Mouse (Mus musculus) forebrain, postnatal 0 days (tissue): Measurements from ENCODE around the gene Sun3. TPM values are rescaled to one million over a fixed set of nuclear protein-coding genes. Genes with fewer than 3 reads are reported as not detected.

Source experiments
- ATAC-seq: fragments of 200-750 bp; cut with Nextera tagmentation; 2 replicates; pipeline ENCODE4 v1.8.0; 2017; ENCODE audit warnings: mild to moderate bottlenecking, moderate library complexity
- DNase-seq: peaks from one replicate; pipeline ENCODE4 v3.0.0-alpha.2; 2015
- H3K27ac ChIP-seq: fragments of 300-500 bp; sonication (generic); 2 replicates; pipeline ENCODE4 v1.5.1; 2014; ENCODE audit warnings: low read depth, mild to moderate bottlenecking, antibody characterized with exemption, low read length, moderate library complexity, mixed read lengths
- H3K27me3 ChIP-seq: fragments of 300-500 bp; sonication (generic); 2 replicates; pipeline ENCODE4 v1.6.1; 2014; ENCODE audit warnings: mild to moderate bottlenecking, low read length, mixed read lengths; ENCODE audit not compliant: insufficient read depth
- H3K36me3 ChIP-seq: fragments of 300-500 bp; sonication (generic); 2 replicates; pipeline ENCODE4 v1.6.1; 2014; ENCODE audit warnings: mild to moderate bottlenecking, moderate library complexity; ENCODE audit not compliant: insufficient read depth
- H3K4me1 ChIP-seq: fragments of 300-500 bp; sonication (generic); 2 replicates; pipeline ENCODE4 v1.6.1; 2014; ENCODE audit warnings: antibody characterized with exemption; ENCODE audit not compliant: insufficient read depth
- H3K4me2 ChIP-seq: fragments of 300-500 bp; sonication (generic); 2 replicates; pipeline ENCODE4 v1.6.1; 2014; ENCODE audit warnings: low read depth, mild to moderate bottlenecking, moderate library complexity
- H3K4me3 ChIP-seq: fragments of 300-500 bp; sonication (generic); 2 replicates; pipeline ENCODE4 v1.5.1; 2014; ENCODE audit warnings: low read depth, low read length, mixed read lengths
- H3K9ac ChIP-seq: fragments of 300-500 bp; sonication (generic); 2 replicates; pipeline ENCODE4 v1.6.1; 2014; ENCODE audit warnings: mild to moderate bottlenecking
- H3K9me3 ChIP-seq: fragments of 300-500 bp; sonication (generic); 2 replicates; pipeline ENCODE4 v1.6.1; 2016; ENCODE audit warnings: low read length
- CTCF ChIP-seq: sonication (generic); IDR thresholded peaks from 2 replicates; pipeline ENCODE4 v1.5.1; 2016; ENCODE audit warnings: antibody characterized with exemption, control low read depth, low read depth
- WGBS: fragments of 180-500 bp; shearing (Covaris S2); extraction: QIAGEN DNeasy Blood & Tissue Kit; methylation state at CpG from one replicate; pipeline ENCODE4 v1.1.7; 2014; 5-methylcytosine and 5-hydroxymethylcytosine counted together
- polyA plus RNA-seq: library from polyadenylated mRNA; unstranded; fragments of >200 nt; fragmentation: Nextera tagmentation; extraction: Ambion mirVana; gene quantifications from 2 replicates; pipeline ENCODE4 v1.2.1, GENCODE M21; 2015
- total RNA-seq: library from RNA; depleted of rRNA; stranded (reverse); fragments of >200 nt; gene quantifications from 2 replicates; pipeline ENCODE4 v1.2.3, GENCODE M21; 2014; rRNA removed

Sun3 gene
- 1.00 TPM in 1 of 2 replicates, not detected in the other for total RNA-seq
- 0.28 and 0.30 TPM in 2 replicates for polyA plus RNA-seq

DNA sequence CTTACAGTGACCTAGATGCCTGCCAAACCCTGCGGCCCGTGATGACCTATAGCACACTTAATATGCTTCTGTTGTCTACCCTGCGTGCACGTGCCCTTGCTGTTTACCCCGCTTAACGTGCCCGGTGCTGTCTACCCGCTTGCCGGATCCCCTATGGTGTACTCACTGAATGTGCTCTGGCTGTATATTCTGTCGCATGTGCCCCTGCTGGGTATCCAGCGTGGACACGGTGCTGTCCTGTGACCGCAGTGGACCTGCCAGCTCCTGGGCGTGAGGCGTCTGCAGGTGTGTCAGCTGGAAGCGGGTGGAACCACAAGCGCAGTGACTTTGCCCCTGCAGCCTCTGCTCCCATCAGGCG, at the start of gene Sun3:
TSS of gene Sun3 (minus strand) at position 289 of the 358 bp plus-strand sequence.
- 2% methylated on average over 18 of the region's 18 CpGs for WGBS
- Histone ChIP-seq H3K9ac (peak within 1 kb of the TSS; percentile 44; the same call in 1 of the 2 replicates), H3K4me2 (peak within 1 kb of the TSS; percentile 92), H3K9me3 (no peaks in the 10 kb centered on the region), H3K4me1 (0 out of 2 replicates have a peak, but pooled peaks cover 3% of the 10 kb centered on the region), H3K27ac (no peak within 1 kb of the TSS), H3K27me3 (peaks cover 4% of the 10 kb centered on the region; the same call in 1 of the 2 replicates), H3K36me3 (no peaks in the 10 kb centered on the region), H3K4me3 (peak within 1 kb of the TSS; percentile 47)
- no peak for TF ChIP-seq CTCF
- ATAC-seq (peak; percentile 64), DNase-seq (no peak)

DNA sequence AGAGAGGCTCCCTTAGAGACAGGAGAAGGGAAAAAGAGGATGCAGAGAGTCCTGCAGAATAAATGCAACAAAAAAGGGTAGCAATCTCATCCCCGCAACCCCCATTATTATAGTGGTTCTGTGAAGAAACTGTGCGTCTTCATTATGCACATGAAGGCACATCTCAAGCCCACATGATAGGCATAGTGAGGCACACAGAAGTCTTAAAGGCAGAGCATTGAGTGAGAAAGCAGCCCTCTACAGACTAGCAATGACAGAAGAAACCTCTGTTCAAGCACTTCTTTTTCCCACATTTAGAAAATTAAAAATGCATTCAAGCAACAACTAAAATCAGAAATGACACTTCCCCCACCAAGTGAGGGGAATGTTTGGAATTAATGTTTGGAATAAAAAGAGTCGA, 27.7 kb upstream of the Sun3 start:
- Histone ChIP-seq H3K9ac (no peak overlapping the region), H3K4me3 (no peak overlapping the region), H3K9me3 (no peaks in the 10 kb centered on the region), H3K27me3 (no peaks in the 10 kb centered on the region), H3K4me1 (no peaks in the 10 kb centered on the region), H3K36me3 (no peaks in the 10 kb centered on the region), H3K4me2 (no peak overlapping the region), H3K27ac (no peak overlapping the region)
- DNase-seq (no peak), ATAC-seq (no peak)
- WGBS: 91% methylated on average over 3 of the region's 3 CpGs
- TF ChIP-seq CTCF: no peak

DNA sequence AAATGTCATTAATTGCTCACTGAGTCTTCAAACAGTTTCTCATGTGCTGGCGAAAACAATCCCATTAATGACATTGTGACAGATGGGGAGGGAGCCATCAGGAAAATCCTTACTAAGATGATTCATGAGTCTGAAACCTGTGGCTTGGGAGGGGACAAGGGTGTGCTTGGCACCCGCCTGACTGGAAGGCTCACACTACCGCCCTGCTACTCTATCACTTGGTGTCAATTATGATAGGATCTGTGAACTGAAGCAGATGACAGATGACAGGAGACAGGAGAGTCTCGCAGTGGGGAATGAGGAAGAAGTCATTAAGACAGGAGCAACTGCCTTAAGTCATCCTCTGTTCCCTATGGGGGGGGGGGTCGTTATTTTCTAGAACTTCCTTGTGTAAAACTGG, 11.7 kb upstream of the Sun3 start:
- H3K27me3 ChIP-seq: no peaks in the 10 kb centered on the region
- H3K4me3 ChIP-seq: no peak overlapping the region
- no peaks in the 10 kb centered on the region for H3K9me3 ChIP-seq
- no peak overlapping the region for H3K9ac ChIP-seq
- DNase-seq (no peak), ATAC-seq (0 out of 2 replicates have a peak, but pooled peaks have one; percentile 27)
- 63% methylated on average over 5 of the region's 5 CpGs for WGBS
- H3K4me1 ChIP-seq: no peaks in the 10 kb centered on the region
- no peak for TF ChIP-seq CTCF
- H3K36me3 ChIP-seq: no peaks in the 10 kb centered on the region
- H3K4me2 ChIP-seq: no peak overlapping the region
- no peak overlapping the region for H3K27ac ChIP-seq

DNA sequence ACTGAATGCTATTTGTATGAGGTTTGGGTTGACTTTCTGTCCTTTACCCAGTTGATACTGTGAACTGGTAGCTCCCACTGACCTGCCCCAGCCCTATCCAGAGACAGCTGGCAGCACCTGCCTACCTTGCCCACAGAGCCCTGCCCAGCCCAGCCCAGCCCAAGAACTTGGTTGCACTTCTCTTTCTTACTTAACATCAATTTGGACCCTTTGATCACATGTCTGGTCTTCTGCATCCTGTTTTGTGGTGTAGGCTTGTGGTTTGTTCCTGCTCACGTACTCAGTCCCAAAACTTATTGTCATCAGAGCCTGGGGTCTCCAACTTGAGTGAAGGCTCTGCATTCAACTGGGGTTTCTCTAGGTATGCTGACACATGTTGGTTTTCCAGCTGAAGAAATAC, 11.2 kb upstream of the Sun3 start:
- no peaks in the 10 kb centered on the region for H3K36me3 ChIP-seq
- no peaks in the 10 kb centered on the region for H3K4me1 ChIP-seq
- no peak overlapping the region for H3K4me2 ChIP-seq
- no peaks in the 10 kb centered on the region for H3K9me3 ChIP-seq
- no peaks in the 10 kb centered on the region for H3K27me3 ChIP-seq
- ATAC-seq: no peak
- no peak overlapping the region for H3K27ac ChIP-seq
- no peak for DNase-seq
- no peak overlapping the region for H3K9ac ChIP-seq
- H3K4me3 ChIP-seq: no peak overlapping the region
- WGBS: 70% methylated on average over 1 of the region's 1 CpGs
- no peak for TF ChIP-seq CTCF

DNA sequence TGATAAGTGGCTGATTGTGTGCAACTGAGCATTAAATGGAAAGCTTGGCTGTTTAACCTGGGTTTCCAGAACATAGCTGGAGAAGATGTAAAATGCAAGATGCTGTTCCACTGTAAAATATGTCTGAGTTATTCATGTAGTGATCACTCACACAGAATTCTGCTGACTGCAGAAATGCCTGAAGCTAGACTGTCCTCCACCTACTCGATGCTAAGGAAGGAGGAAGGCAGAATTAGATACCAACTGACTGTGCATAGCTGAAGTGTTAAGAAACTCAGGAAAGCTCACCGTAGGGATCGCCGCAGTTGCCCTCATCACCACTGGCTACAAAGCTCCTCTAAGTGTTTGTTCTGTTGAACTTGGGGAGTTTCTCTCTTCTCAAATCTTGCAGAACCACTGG, 8.9 kb upstream of the Sun3 start:
- ATAC-seq (no peak), DNase-seq (no peak)

DNA sequence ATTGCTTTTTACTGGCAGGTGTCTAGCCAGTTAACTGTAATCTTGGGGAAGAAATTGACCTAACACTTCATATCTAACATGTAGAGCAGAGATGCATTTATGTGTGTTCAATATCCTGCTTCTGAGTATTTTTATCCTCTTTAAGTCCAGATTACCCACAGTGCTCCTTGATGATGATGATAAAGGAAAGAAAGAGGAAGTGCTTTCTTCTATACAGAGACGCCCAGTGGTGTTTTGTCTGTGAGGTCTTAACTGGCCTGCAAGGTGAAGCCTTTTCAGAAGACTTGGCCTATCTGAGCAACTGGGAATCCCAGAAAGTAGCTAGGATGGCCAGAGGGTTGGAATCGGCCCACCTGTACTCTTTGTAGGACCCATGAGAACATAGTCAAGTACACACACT, 8.1 kb upstream of the Sun3 start:
- Histone ChIP-seq H3K9ac (no peak overlapping the region), H3K27me3 (no peaks in the 10 kb centered on the region), H3K9me3 (no peaks in the 10 kb centered on the region), H3K36me3 (no peaks in the 10 kb centered on the region), H3K4me1 (no peaks in the 10 kb centered on the region), H3K4me3 (no peak overlapping the region), H3K4me2 (no peak overlapping the region), H3K27ac (no peak overlapping the region)
- DNase-seq (no peak), ATAC-seq (no peak)
- no peak for TF ChIP-seq CTCF
- 80% methylated on average over 2 of the region's 2 CpGs for WGBS

More for the DNA sequence above, 8.9 kb upstream of the Sun3 start:
- WGBS: 89% methylated on average over 4 of the region's 4 CpGs
- H3K4me1 ChIP-seq: no peaks in the 10 kb centered on the region
- TF ChIP-seq CTCF: no peak
- no peaks in the 10 kb centered on the region for H3K36me3 ChIP-seq
- H3K9ac ChIP-seq: no peak overlapping the region
- H3K9me3 ChIP-seq: no peaks in the 10 kb centered on the region
- no peak overlapping the region for H3K4me3 ChIP-seq
- no peaks in the 10 kb centered on the region for H3K27me3 ChIP-seq
- no peak overlapping the region for H3K27ac ChIP-seq
- no peak overlapping the region for H3K4me2 ChIP-seq

DNA sequence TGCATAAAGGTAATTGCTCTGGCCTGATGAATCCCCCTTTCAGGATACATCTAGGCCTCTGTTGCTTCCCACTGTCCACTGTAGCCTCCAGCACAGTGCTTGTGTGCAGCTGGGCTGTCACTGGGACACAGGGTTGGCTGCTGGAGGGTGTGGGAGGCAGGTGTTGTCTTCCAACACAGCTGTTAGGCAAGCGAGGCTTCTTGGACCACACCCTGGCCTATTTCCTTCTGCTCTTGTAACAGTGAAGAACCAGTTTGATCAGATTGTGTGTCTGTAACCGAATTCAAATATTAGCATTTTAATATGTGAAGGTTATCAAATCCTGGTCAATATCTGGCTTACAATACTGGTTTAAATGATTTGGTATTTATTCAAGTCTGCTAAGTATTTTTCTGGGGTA, 3.1 kb upstream of the Sun3 start:
- no peak overlapping the region for H3K4me2 ChIP-seq
- no peaks in the 10 kb centered on the region for H3K36me3 ChIP-seq
- H3K27ac ChIP-seq: no peak overlapping the region
- DNase-seq (no peak), ATAC-seq (no peak)
- H3K9ac ChIP-seq: no peak overlapping the region
- H3K27me3 ChIP-seq: peaks cover 4% of the 10 kb centered on the region; the same call in 1 of the 2 replicates
- no peak overlapping the region for H3K4me3 ChIP-seq
- TF ChIP-seq CTCF: no peak
- WGBS: 78% methylated on average over 2 of the region's 2 CpGs
- H3K9me3 ChIP-seq: no peaks in the 10 kb centered on the region
- H3K4me1 ChIP-seq: 0 out of 2 replicates have a peak, but pooled peaks cover 3% of the 10 kb centered on the region

DNA sequence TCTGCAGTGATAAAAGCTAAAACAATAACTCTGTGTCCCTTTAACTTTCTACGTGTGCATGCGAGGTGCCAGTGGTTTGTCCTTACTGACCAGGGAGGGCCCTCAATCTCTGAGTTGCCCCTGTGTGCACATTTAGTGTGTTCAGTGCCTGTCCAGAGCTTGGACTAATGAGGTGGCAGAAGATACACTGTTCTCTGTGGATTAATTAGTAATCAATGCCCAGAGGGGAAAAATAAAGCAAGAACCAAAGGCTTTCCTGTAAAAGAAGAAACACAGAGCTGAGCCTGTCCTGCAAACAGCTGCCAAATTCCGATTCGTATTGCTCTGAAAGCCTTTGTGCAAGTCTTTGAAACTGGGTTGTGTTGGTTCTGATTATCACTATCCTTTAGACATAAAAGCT, 1.4 kb upstream of the Sun3 start:
- peaks cover 4% of the 10 kb centered on the region; the same call in 1 of the 2 replicates for H3K27me3 ChIP-seq
- no peak overlapping the region for H3K4me2 ChIP-seq
- 67% methylated on average over 4 of the region's 4 CpGs for WGBS
- no peaks in the 10 kb centered on the region for H3K36me3 ChIP-seq
- no peak overlapping the region for H3K9ac ChIP-seq
- no peak for DNase-seq
- no peak overlapping the region for H3K27ac ChIP-seq
- H3K4me1 ChIP-seq: 0 out of 2 replicates have a peak, but pooled peaks cover 3% of the 10 kb centered on the region
- no peak overlapping the region for H3K4me3 ChIP-seq
- no peak for TF ChIP-seq CTCF
- H3K9me3 ChIP-seq: no peaks in the 10 kb centered on the region
- no peak for ATAC-seq
